In the genomic region with DNA sequence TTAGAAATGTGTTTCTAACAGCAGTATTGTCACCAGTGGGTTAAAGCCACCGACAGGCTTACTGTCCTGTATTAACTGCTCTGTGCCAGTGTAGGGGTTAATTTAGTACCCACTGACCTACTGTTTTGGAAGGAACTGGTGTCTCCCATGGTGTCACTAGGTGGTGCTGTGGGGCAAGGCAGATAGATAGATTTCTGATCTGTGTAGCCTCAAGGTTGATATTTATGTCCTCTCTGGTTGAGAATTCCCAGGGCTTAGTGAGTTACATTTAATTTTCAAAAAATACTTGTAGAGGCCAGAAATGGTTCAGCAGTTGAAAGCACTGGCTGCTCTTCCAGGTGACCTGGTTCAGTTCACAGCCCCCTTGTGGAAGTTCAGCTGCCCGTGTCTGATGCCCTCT, we compare ENCODE assay signal across 8 mouse cellular contexts. TPM values are rescaled to one million over a fixed set of nuclear protein-coding genes. Genes with fewer than 3 reads are reported as not detected.
DNase-seq lines count a peak whose midpoint lies in the region; ATAC-seq and TF ChIP-seq lines count a peak whose summit lies in the region.

No protein-coding gene starts in this region.

- no peak for ATAC-seq in forebrain, embryonic 11.5 days (replicated peaks; ENCODE audit: low FRiP score)
- ATAC-seq in neural tube, embryonic 11.5 days (ENCODE audit: insufficient read depth, low FRiP score, low TSS enrichment): no peak
- no peak for ATAC-seq in neural tube, embryonic 15.5 days (ENCODE audit: low FRiP score)
- no peak for ATAC-seq in hindbrain, postnatal 0 days

- H3K27ac ChIP-seq in forebrain, embryonic 11.5 days (ENCODE audit: low read depth, low read length): no peak overlapping the region
- H3K27ac ChIP-seq in forebrain, embryonic 10.5 days: no peak overlapping the region
- no peak overlapping the region for H3K27ac ChIP-seq in neural tube, embryonic 11.5 days (ENCODE audit: low read depth, low read length)
- H3K27ac ChIP-seq in neural tube, embryonic 15.5 days (replicated peaks): no peak overlapping the region
- no peak overlapping the region for H3K27ac ChIP-seq in hindbrain, postnatal 0 days

- DNase-seq in forebrain, embryonic 11.5 days (ENCODE audit: low spot score): peak; percentile 60
- DNase-seq in forebrain, embryonic 10.5 days (ENCODE audit: extremely low spot score, low spot score): no peak
- DNase-seq in neural tube, embryonic 11.5 days (ENCODE audit: low spot score): peak; percentile 53
- peak; percentile 66 to 79 for DNase-seq in cerebellum, postnatal 14 days
- peak; percentile 65 for DNase-seq in hindbrain, postnatal 0 days (ENCODE audit: low spot score)
- DNase-seq in lung, postnatal 25 days (ENCODE audit: low spot score): peak; percentile 47
- peak; percentile 47 to 58 for DNase-seq in thymus, postnatal 36 days

- H3K27me3 ChIP-seq in forebrain, embryonic 11.5 days (ENCODE audit: control insufficient read depth, insufficient read depth, low read length): no peaks in the 10 kb centered on the region
- H3K27me3 ChIP-seq in forebrain, embryonic 10.5 days (ENCODE audit: poor library complexity, severe bottlenecking): no peaks in the 10 kb centered on the region
- no peaks in the 10 kb centered on the region for H3K27me3 ChIP-seq in neural tube, embryonic 11.5 days (ENCODE audit: control insufficient read depth, insufficient read depth, low read length)
- H3K27me3 ChIP-seq in neural tube, embryonic 15.5 days (replicated peaks): no peaks in the 10 kb centered on the region
- no peaks in the 10 kb centered on the region for H3K27me3 ChIP-seq in hindbrain, postnatal 0 days (ENCODE audit: insufficient read depth, low read length)

- no peak overlapping the region for H3K4me3 ChIP-seq in forebrain, embryonic 11.5 days (ENCODE audit: low read depth, low read length)
- no peak overlapping the region for H3K4me3 ChIP-seq in forebrain, embryonic 10.5 days
- H3K4me3 ChIP-seq in neural tube, embryonic 11.5 days (ENCODE audit: low read depth, low read length): no peak overlapping the region
- no peak overlapping the region for H3K4me3 ChIP-seq in neural tube, embryonic 15.5 days (replicated peaks)
- no peak overlapping the region for H3K4me3 ChIP-seq in hindbrain, postnatal 0 days (ENCODE audit: low read length)

- H3K4me2 ChIP-seq in forebrain, embryonic 11.5 days (ENCODE audit: low read depth, low read length, severe bottlenecking): no peak overlapping the region
- H3K4me2 ChIP-seq in neural tube, embryonic 11.5 days (ENCODE audit: low read depth): no peak overlapping the region
- H3K4me2 ChIP-seq in neural tube, embryonic 15.5 days: no peak overlapping the region
- no peak overlapping the region for H3K4me2 ChIP-seq in hindbrain, postnatal 0 days (ENCODE audit: low read depth, low read length)

- H3K9me3 ChIP-seq in forebrain, embryonic 11.5 days (ENCODE audit: control insufficient read depth, low read length): no peaks in the 10 kb centered on the region
- H3K9me3 ChIP-seq in forebrain, embryonic 10.5 days: peaks cover 12% of the 10 kb centered on the region; the same call in 1 of the 2 replicates
- no peaks in the 10 kb centered on the region for H3K9me3 ChIP-seq in neural tube, embryonic 11.5 days (ENCODE audit: control insufficient read depth, low read length)
- no peaks in the 10 kb centered on the region for H3K9me3 ChIP-seq in neural tube, embryonic 15.5 days (replicated peaks)
- H3K9me3 ChIP-seq in hindbrain, postnatal 0 days (ENCODE audit: low read length): no peaks in the 10 kb centered on the region

- no peak overlapping the region for H3K9ac ChIP-seq in forebrain, embryonic 11.5 days (ENCODE audit: low read length)
- H3K9ac ChIP-seq in neural tube, embryonic 11.5 days (ENCODE audit: low read length): no peak overlapping the region
- H3K9ac ChIP-seq in neural tube, embryonic 15.5 days (replicated peaks): no peak overlapping the region
- H3K9ac ChIP-seq in hindbrain, postnatal 0 days (replicated peaks; ENCODE audit: low read length): no peak overlapping the region

- peaks cover 15% of the 10 kb centered on the region for H3K36me3 ChIP-seq in forebrain, embryonic 11.5 days (ENCODE audit: control insufficient read depth, insufficient read depth, low read length)
- peaks cover 85% of the 10 kb centered on the region for H3K36me3 ChIP-seq in forebrain, embryonic 10.5 days (replicated peaks)
- peaks cover 10% of the 10 kb centered on the region for H3K36me3 ChIP-seq in neural tube, embryonic 11.5 days (ENCODE audit: control insufficient read depth, insufficient read depth, low read length)
- peaks cover 15% of the 10 kb centered on the region for H3K36me3 ChIP-seq in neural tube, embryonic 15.5 days
- H3K36me3 ChIP-seq in hindbrain, postnatal 0 days (ENCODE audit: insufficient read depth, low read length): peaks cover 14% of the 10 kb centered on the region; the same call in 1 of the 2 replicates

- 78% methylated on average over 2 of the region's 2 CpGs for WGBS in forebrain, embryonic 11.5 days
- WGBS in forebrain, embryonic 10.5 days: 81% methylated on average over 2 of the region's 2 CpGs
- WGBS in neural tube, embryonic 11.5 days: 63% methylated on average over 2 of the region's 2 CpGs
- WGBS in neural tube, embryonic 15.5 days: 68% methylated on average over 2 of the region's 2 CpGs
- 60% methylated on average over 2 of the region's 2 CpGs for WGBS in hindbrain, postnatal 0 days

- no peaks in the 10 kb centered on the region for H3K4me1 ChIP-seq in forebrain, embryonic 11.5 days (replicated peaks; ENCODE audit: control insufficient read depth, insufficient read depth, low read length)
- peaks cover 21% of the 10 kb centered on the region for H3K4me1 ChIP-seq in forebrain, embryonic 10.5 days
- peaks cover 8% of the 10 kb centered on the region; the same call in 1 of the 2 replicates for H3K4me1 ChIP-seq in neural tube, embryonic 11.5 days (ENCODE audit: control insufficient read depth, insufficient read depth, low read length)
- H3K4me1 ChIP-seq in neural tube, embryonic 15.5 days: peaks cover 11% of the 10 kb centered on the region
- H3K4me1 ChIP-seq in hindbrain, postnatal 0 days (ENCODE audit: insufficient read depth, low read length): peaks cover 5% of the 10 kb centered on the region

- peak; percentile 72 for TF ChIP-seq CTCF in hindbrain, postnatal 0 days (IDR thresholded peaks at IDR 0.05; ENCODE audit: low read depth)

RNA-seq across cellular contexts. Expression of a gene that starts 5.3 kb away (rescaled TPM):
- polyA plus RNA-seq in forebrain, embryonic 11.5 days (2014; fragmentation: Nextera tagmentation; extraction: Ambion mirVana): 270 and 288 TPM in 2 replicates
- 322 and 337 TPM in 2 replicates for polyA plus RNA-seq in forebrain, embryonic 10.5 days (2016; fragmentation: Nextera tagmentation; extraction: Ambion mirVana)
- 171 and 175 TPM in 2 replicates for polyA plus RNA-seq in neural tube, embryonic 11.5 days (2014; fragmentation: Nextera tagmentation; extraction: Ambion mirVana)
- polyA plus RNA-seq in neural tube, embryonic 15.5 days (2015; fragmentation: Nextera tagmentation; extraction: Ambion mirVana): 62.0 and 96.5 TPM in 2 replicates
- total RNA-seq in hindbrain, postnatal 0 days (2014; rRNA removed): 46.6 and 50.7 TPM in 2 replicates
- 95.0 and 105 TPM in 2 replicates for polyA plus RNA-seq in hindbrain, postnatal 0 days (2015; fragmentation: Nextera tagmentation; extraction: Ambion mirVana)
